Comparison of ENCODE assay signal across 26 mouse cellular contexts in the genomic region with DNA sequence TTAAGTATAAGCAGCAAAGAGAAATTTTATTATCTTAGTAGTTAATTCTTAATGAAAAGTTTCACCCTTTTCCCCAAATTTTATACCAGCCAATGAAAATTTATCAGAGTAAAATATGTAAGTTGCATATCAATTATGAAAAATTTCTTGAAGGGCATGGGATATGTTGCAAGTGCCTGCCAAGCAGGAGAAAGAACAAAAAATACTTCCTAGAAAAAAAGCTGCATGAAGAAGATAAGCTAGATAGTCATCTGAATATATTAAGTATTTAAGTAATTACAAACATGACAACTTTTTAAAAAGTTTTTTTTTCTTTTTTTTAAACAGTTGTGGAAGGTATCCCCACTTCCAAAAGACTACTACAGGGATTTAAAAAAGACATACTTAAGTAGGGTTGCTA.
"Had no signal": no experiment of that assay in that cellular context is flagged by ENCODE, and none has a peak within 500 bp of the region (broad histone marks: within the 10 kb centered on the region; RNA-seq: fewer than 3 reads in every experiment).

No protein-coding gene starts in this region.

- H3K4me3 ChIP-seq: gastrocnemius, adult 2 months; heart, embryonic 10.5 days; heart, embryonic 12.5 days; hindbrain, embryonic 10.5 days; hindbrain, embryonic 12.5 days; intestine, embryonic 15.5 days; layer of hippocampus, adult 2 months; left cerebral cortex, adult 2 months; limb, embryonic 10.5 days; limb, embryonic 12.5 days had no signal

- H3K36me3 ChIP-seq: heart, embryonic 10.5 days; heart, embryonic 12.5 days; hindbrain, embryonic 10.5 days; hindbrain, embryonic 12.5 days; intestine, embryonic 15.5 days; limb, embryonic 10.5 days; limb, embryonic 12.5 days; liver, embryonic 13.5 days had no signal

- H3K27ac ChIP-seq: gastrocnemius, adult 2 months; heart, embryonic 10.5 days; hindbrain, embryonic 10.5 days; hindbrain, embryonic 12.5 days; hindbrain, embryonic 14.5 days; intestine, embryonic 15.5 days; layer of hippocampus, adult 2 months; left cerebral cortex, adult 2 months; limb, embryonic 10.5 days; limb, embryonic 12.5 days had no signal

- DNase-seq: gastrocnemius, adult 2 months; gastrocnemius, postnatal 10 days; gastrocnemius, postnatal 25 days; heart, adult 18-20 months; heart, postnatal 10 days; heart, postnatal 4 days; kidney, adult 18-20 months; kidney, adult 8-10 months; kidney, postnatal 10 days; kidney, postnatal 25 days; kidney, postnatal 4 days; liver; liver, embryonic 13.5 days had no signal

- H3K9ac ChIP-seq: heart, embryonic 12.5 days; hindbrain, embryonic 12.5 days; hindbrain, embryonic 14.5 days; intestine, embryonic 15.5 days; limb, embryonic 12.5 days had no signal

- H3K27me3 ChIP-seq: heart, embryonic 12.5 days; hindbrain, embryonic 12.5 days; intestine, embryonic 15.5 days; limb, embryonic 12.5 days; liver, embryonic 13.5 days had no signal

- H3K9me3 ChIP-seq: heart, embryonic 10.5 days; heart, embryonic 12.5 days; hindbrain, embryonic 10.5 days; hindbrain, embryonic 12.5 days; intestine, embryonic 15.5 days; limb, embryonic 10.5 days; limb, embryonic 12.5 days; liver, embryonic 13.5 days had no signal

- H3K4me2 ChIP-seq: heart, embryonic 12.5 days; hindbrain, embryonic 12.5 days; intestine, embryonic 15.5 days; limb, embryonic 12.5 days had no signal

- ATAC-seq: hindbrain, embryonic 16.5 days; inflammation-experienced regulatory T-cells, adult 6 months; intestine, embryonic 15.5 days; intestine, postnatal 0 days had no signal

- H3K4me1 ChIP-seq: heart, embryonic 10.5 days; intestine, embryonic 15.5 days; limb, embryonic 10.5 days; limb, embryonic 12.5 days had no signal
